Mouse (Mus musculus) olfactory bulb, adult 2 months (tissue): ENCODE results near the gene Slc25a21.

Source experiments
- CTCF ChIP-seq: fragments of 200-500 bp; IDR thresholded peaks from 2 replicates; pipeline ENCODE4 v1.5.1; 2012; ENCODE audit warnings: low read depth, mild to moderate bottlenecking, low read length, moderate library complexity; ENCODE audit not compliant: insufficient read depth
- POLR2A ChIP-seq: fragments of 200-500 bp; IDR thresholded peaks from 2 replicates; pipeline ENCODE4 v1.6.1; 2012; ENCODE audit warnings: mild to moderate bottlenecking, low read depth, low read length, moderate library complexity; ENCODE audit not compliant: insufficient read depth

DNA sequence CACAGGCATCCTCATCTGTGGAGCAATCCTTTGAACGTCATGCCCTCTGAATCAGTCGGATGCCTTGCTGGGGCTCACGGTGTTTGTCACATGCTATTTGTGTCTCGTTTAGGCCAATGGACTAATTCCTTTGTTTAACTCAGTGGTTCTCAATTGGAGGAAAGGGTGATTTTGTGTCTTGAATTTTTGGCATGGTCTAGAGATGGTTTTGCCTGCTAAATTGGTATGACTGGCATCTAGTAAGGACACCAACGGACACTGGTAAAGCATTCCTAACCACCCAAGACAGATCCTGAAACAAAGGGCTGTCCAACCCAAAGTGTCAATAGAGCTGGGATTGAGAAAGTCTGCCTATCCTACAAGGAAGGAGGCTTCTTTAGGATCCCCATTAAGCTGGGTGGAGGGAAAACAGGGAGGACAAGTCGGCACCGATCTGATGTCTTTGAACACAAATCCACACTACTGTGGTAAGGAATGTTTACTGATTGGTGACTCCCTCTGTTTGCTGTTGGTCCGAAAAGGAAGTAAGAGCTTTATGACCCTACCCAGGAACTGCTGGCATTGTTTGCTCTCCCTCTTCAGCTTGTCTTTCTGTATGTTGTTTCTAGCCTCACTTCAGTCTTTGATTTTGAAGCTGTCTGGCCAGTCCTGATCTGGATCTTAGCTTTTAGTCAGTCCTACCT lies 294.4 kb downstream of the Slc25a21 start:
- TF ChIP-seq CTCF (no peak), POLR2A (no peak)
